Mouse (Mus musculus) left cerebral cortex, postnatal 25 days (tissue): ENCODE data around the gene Spint5. TPM values are rescaled to one million over a fixed set of nuclear protein-coding genes. Genes with fewer than 3 reads are reported as not detected.

Experiments
- total RNA-seq, 2 experiments: library from RNA; stranded (reverse); gene quantifications; 2 replicates each; pipeline ENCODE4 v1.2.3; 2021

Spint5 gene
- total RNA-seq, 2 experiments from 2014 or later: not detected

Other genes with a start within 250 kb of the Spint5 start
- gene Trp53tg5, start 241.6 kb upstream of the Spint5 start, total RNA-seq: not detected
- gene Dbndd2, start 229.2 kb upstream of the Spint5 start, total RNA-seq: 100 to 1,000 TPM; 114 to 127 TPM
- gene Pigt, start 217.8 kb upstream of the Spint5 start, total RNA-seq: 10 to 100 TPM; 92.5 to 94.5 TPM
- gene Wfdc2, start 152.9 kb upstream of the Spint5 start, total RNA-seq: 1 to 10 TPM in 1 of 2 experiments, under 1 TPM in 1; 0.71 to 1.3 TPM
- not detected for gene Spint3, start 141.8 kb upstream of the Spint5 start, total RNA-seq
- gene Wfdc6a, start 129.9 kb upstream of the Spint5 start, total RNA-seq: under 1 TPM in 1 of 2 experiments, not detected in 1; 0.46 TPM
- not detected for gene Eppin, start 121.7 kb upstream of the Spint5 start, total RNA-seq
- gene Wfdc6b, start 101.8 kb upstream of the Spint5 start, total RNA-seq: not detected
- gene Wfdc8, start 101.7 kb upstream of the Spint5 start, total RNA-seq: not detected
- not detected for gene Wfdc16, start 76.5 kb upstream of the Spint5 start, total RNA-seq
- not detected for gene Wfdc10, start 59.3 kb upstream of the Spint5 start, total RNA-seq
- not detected for gene Wfdc9, start 58.7 kb upstream of the Spint5 start, total RNA-seq
- gene Wfdc11, start 41.2 kb upstream of the Spint5 start, total RNA-seq: not detected
- gene Wfdc13, start 30.2 kb upstream of the Spint5 start, total RNA-seq: not detected
- not detected for gene Spint4, start 16.8 kb upstream of the Spint5 start, total RNA-seq
- gene Wfdc3, start 30.6 kb downstream of the Spint5 start, total RNA-seq: 1 to 10 TPM; 1.6 to 1.9 TPM
- 10 to 100 TPM; 36.6 to 39.3 TPM for gene Dnttip1, start 30.7 kb downstream of the Spint5 start, total RNA-seq
- under 1 TPM; 0.60 to 0.89 TPM for gene Ube2c, start 54.6 kb downstream of the Spint5 start, total RNA-seq
- not detected for gene Tnnc2, start 64.7 kb downstream of the Spint5 start, total RNA-seq
- 10 to 100 TPM; 49.6 to 57.6 TPM for gene Snx21, start 70.5 kb downstream of the Spint5 start, total RNA-seq
- gene Acot8, start 89.6 kb downstream of the Spint5 start, total RNA-seq: 10 to 100 TPM; 22.4 to 29.7 TPM
- gene Zswim3, start 89.8 kb downstream of the Spint5 start, total RNA-seq: 1 to 10 TPM; 8.8 to 9.6 TPM
- gene Zswim1, start 107.4 kb downstream of the Spint5 start, total RNA-seq: 10 to 100 TPM; 20.8 to 21.6 TPM
- not detected for gene Spata25, start 113.2 kb downstream of the Spint5 start, total RNA-seq
- gene Ctsa, start 117.6 kb downstream of the Spint5 start, total RNA-seq: 100 to 1,000 TPM in 1 of 2 experiments, 10 to 100 TPM in 1; 86.2 to 102 TPM
- gene Neurl2, start 118.2 kb downstream of the Spint5 start, total RNA-seq: 1 to 10 TPM; 2.2 to 4.0 TPM
- 10 to 100 TPM; 77.5 to 82.0 TPM for gene Pltp, start 142.4 kb downstream of the Spint5 start, total RNA-seq
- gene Pcif1, start 164.0 kb downstream of the Spint5 start, total RNA-seq: 10 to 100 TPM; 36.8 to 39.8 TPM
- gene Zfp335, start 196.5 kb downstream of the Spint5 start, total RNA-seq: 10 to 100 TPM; 24.3 TPM
- gene Mmp9, start 225.5 kb downstream of the Spint5 start, total RNA-seq: 1 to 10 TPM; 1.9 to 2.0 TPM
- 100 to 1,000 TPM; 546 to 551 TPM for gene Slc12a5, start 245.5 kb downstream of the Spint5 start, total RNA-seq